Mouse (Mus musculus) cerebellum, postnatal 14 days (tissue): ENCODE measurements around the gene Capn15.

ENCODE experiments used
- DNase-seq, 2 experiments: peaks; one replicate each; pipeline ENCODE4 v3.0.0; 2021; ENCODE audit warnings: mixed read lengths in 2 of 2

Capn15 gene

GRCm38 (mm10) chr17:25918037-25918750 is 67.4 kb downstream of the Capn15 start:
- DNase-seq, result no peak

GRCm38 (mm10) chr17:25916931-25917647 is 68.5 kb downstream of the Capn15 start:
- no peak for DNase-seq

GRCm38 (mm10) chr17:25914295-25914694 is 71.3 kb downstream of the Capn15 start:
- DNase-seq, result peak in 1 of 2 experiments; percentile 39

GRCm38 (mm10) chr17:25913877-25914275 is 71.7 kb downstream of the Capn15 start:
- peak in 1 of 2 experiments; percentile 39 for DNase-seq

- DNase-seq, result peak; percentile 45 to 61
Measured at GRCm38 (mm10) chr17:25913186-25913876, 72.3 kb downstream of the Capn15 start.

- peak; percentile 53 to 63 for DNase-seq
Measured at GRCm38 (mm10) chr17:25911816-25912215, 73.8 kb downstream of the Capn15 start.
